Mouse (Mus musculus): ENCODE measurements around the gene Aox2. TPM values are rescaled to one million over a fixed set of nuclear protein-coding genes. Genes with fewer than 3 reads are reported as not detected.

Gene Aox2
- polyA plus RNA-seq, 1 experiment: 0.03 TPM

DNA sequence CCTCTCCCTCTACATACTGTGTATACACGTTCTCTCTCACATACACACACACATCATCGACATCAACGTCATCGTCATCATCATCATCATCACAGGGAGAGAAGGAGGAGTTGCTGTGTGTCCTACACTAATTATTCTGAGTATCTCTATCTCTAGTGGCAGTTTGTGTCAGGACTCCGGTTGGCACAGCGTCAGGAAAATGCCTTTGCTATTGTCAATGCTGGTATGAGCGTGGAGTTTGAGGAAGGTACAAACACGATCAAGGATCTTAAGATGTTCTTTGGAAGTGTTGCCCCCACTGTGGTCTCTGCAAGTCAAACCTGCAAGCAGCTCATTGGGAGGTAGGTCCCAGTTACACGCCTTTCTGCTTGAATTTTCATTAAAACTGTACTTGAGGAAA, 39.2 kb upstream of the Aox2 start:
- no peak overlapping the region for H3K27ac ChIP-seq (ENCODE audit: insufficient read depth, low read depth, low read length)
- H3K4me3 ChIP-seq (ENCODE audit: insufficient read depth, low read depth, low read length): no peak overlapping the region
- H3K36me3 ChIP-seq (ENCODE audit: control insufficient read depth, insufficient read depth, low read length): no peaks in the 10 kb centered on the region
- TF ChIP-seq POLR2A (IDR thresholded peaks at IDR 0.05; ENCODE audit: low read depth, low read length): no peak
- TF ChIP-seq CTCF (conservative IDR thresholded peaks at IDR 0.05; ENCODE audit: insufficient read depth, insufficient read length, low read depth, low read length): no peak
- no peaks in the 10 kb centered on the region for H3K4me1 ChIP-seq (ENCODE audit: control insufficient read depth, insufficient read depth, low read length)
- no peak for DNase-seq
- 94% methylated on average over 9 of the region's 9 CpGs for WGBS
- H3K27me3 ChIP-seq (replicated peaks; ENCODE audit: control insufficient read depth, insufficient read depth, low read length): no peaks in the 10 kb centered on the region

- Histone ChIP-seq H3K27ac (ENCODE audit: insufficient read depth, low read depth, low read length) (no peak overlapping the region), H3K36me3 (ENCODE audit: control insufficient read depth, insufficient read depth, low read length) (no peaks in the 10 kb centered on the region), H3K4me1 (ENCODE audit: control insufficient read depth, insufficient read depth, low read length) (no peaks in the 10 kb centered on the region), H3K4me3 (ENCODE audit: insufficient read depth, low read depth, low read length) (no peak overlapping the region), H3K27me3 (replicated peaks; ENCODE audit: control insufficient read depth, insufficient read depth, low read length) (no peaks in the 10 kb centered on the region)
- 55% methylated on average over 6 of the region's 6 CpGs for WGBS
- TF ChIP-seq POLR2A (IDR thresholded peaks at IDR 0.05; ENCODE audit: low read depth, low read length) (no peak), CTCF (conservative IDR thresholded peaks at IDR 0.05; ENCODE audit: insufficient read depth, insufficient read length, low read depth, low read length) (0 out of 2 replicates have a peak, but pooled peaks have one; percentile 13)
- DNase-seq: no peak
Observed at GRCm38 (mm10) chr1:58240347-58240746, 37.8 kb upstream of the Aox2 start.

- H3K4me3 ChIP-seq (ENCODE audit: insufficient read depth, low read depth, low read length): no peak overlapping the region
- no peaks in the 10 kb centered on the region for H3K36me3 ChIP-seq (ENCODE audit: control insufficient read depth, insufficient read depth, low read length)
- DNase-seq: no peak
- WGBS: 71% methylated on average over 3 of the region's 3 CpGs
- H3K27me3 ChIP-seq (replicated peaks; ENCODE audit: control insufficient read depth, insufficient read depth, low read length): no peaks in the 10 kb centered on the region
- TF ChIP-seq POLR2A (IDR thresholded peaks at IDR 0.05; ENCODE audit: low read depth, low read length): no peak
- TF ChIP-seq CTCF (conservative IDR thresholded peaks at IDR 0.05; ENCODE audit: insufficient read depth, insufficient read length, low read depth, low read length): no peak
- no peaks in the 10 kb centered on the region for H3K4me1 ChIP-seq (ENCODE audit: control insufficient read depth, insufficient read depth, low read length)
- H3K27ac ChIP-seq (ENCODE audit: insufficient read depth, low read depth, low read length): no peak overlapping the region
Observed at GRCm38 (mm10) chr1:58244487-58244886, 33.6 kb upstream of the Aox2 start.

GRCm38 (mm10) chr1:58248518-58248917, 29.6 kb upstream of the Aox2 start:
- H3K4me3 ChIP-seq (ENCODE audit: insufficient read depth, low read depth, low read length): no peak overlapping the region
- H3K36me3 ChIP-seq (ENCODE audit: control insufficient read depth, insufficient read depth, low read length): no peaks in the 10 kb centered on the region
- WGBS: 69% methylated on average over 1 of the region's 1 CpGs
- TF ChIP-seq POLR2A (IDR thresholded peaks at IDR 0.05; ENCODE audit: low read depth, low read length) (no peak), CTCF (conservative IDR thresholded peaks at IDR 0.05; ENCODE audit: insufficient read depth, insufficient read length, low read depth, low read length) (no peak)
- no peaks in the 10 kb centered on the region for H3K4me1 ChIP-seq (ENCODE audit: control insufficient read depth, insufficient read depth, low read length)
- no peaks in the 10 kb centered on the region for H3K27me3 ChIP-seq (replicated peaks; ENCODE audit: control insufficient read depth, insufficient read depth, low read length)
- DNase-seq: no peak
- no peak overlapping the region for H3K27ac ChIP-seq (ENCODE audit: insufficient read depth, low read depth, low read length)

DNA sequence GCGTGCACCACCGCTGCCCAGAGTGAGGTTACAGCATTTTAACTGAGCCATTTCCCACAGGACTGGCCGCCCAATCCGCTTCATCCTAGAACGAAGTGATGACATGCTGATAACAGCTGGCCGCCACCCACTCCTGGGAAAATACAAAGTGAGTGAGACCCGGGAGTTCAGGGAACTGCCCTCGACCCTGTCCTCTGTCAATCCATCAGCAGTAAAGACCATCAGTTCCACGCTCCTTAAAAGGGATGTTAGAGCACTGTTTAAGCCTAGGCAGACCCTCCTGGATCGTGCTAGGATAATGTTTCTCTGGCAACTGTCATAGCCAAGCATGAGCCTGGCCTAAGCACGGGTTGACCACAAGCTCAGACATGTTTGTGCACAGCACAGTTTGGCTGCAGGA, 24.7 kb upstream of the Aox2 start:
- Histone ChIP-seq H3K4me1 (ENCODE audit: control insufficient read depth, insufficient read depth, low read length) (no peaks in the 10 kb centered on the region), H3K27me3 (replicated peaks; ENCODE audit: control insufficient read depth, insufficient read depth, low read length) (no peaks in the 10 kb centered on the region), H3K36me3 (ENCODE audit: control insufficient read depth, insufficient read depth, low read length) (no peaks in the 10 kb centered on the region), H3K4me3 (ENCODE audit: insufficient read depth, low read depth, low read length) (no peak overlapping the region), H3K27ac (ENCODE audit: insufficient read depth, low read depth, low read length) (no peak overlapping the region)
- TF ChIP-seq CTCF (conservative IDR thresholded peaks at IDR 0.05; ENCODE audit: insufficient read depth, insufficient read length, low read depth, low read length) (no peak), POLR2A (IDR thresholded peaks at IDR 0.05; ENCODE audit: low read depth, low read length) (no peak)
- WGBS: 63% methylated on average over 11 of the region's 11 CpGs
- DNase-seq: no peak

DNA sequence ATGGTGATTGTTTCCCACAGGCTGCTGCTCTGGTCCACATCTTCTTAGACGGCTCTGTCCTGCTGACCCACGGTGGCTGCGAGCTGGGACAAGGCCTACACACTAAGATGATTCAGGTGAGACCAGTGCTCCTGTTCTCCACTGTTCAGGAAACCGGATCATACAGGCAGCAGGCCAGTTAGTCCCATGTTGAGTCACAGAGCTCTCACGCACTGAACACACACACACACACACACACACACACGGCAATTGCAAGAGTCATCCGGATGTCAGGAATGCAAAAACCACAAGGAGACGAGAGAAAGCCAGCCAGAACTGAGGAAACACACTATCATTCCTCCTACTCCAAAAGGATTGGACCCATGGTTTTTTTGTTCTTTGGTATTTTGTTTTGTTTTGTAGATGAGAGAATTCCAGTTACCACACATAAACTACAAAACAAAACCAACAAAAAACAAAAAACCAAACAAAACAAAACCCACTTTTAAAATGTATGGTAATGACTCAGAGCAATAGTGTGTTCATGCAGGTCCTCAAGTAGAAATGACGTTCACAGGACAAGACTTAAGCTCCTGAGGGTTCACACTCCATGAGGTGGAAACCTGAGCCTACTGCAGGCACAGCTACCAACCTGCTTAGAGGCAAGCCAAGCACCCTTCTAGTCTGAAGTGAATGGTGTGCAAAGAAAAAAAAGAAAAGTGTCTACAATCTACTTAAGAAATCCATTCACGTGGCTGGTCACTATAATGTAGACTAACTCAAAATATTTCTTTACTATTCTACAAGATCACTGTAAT, 20.7 kb upstream of the Aox2 start:
- DNase-seq: no peak
- no peak for TF ChIP-seq CTCF (conservative IDR thresholded peaks at IDR 0.05; ENCODE audit: insufficient read depth, insufficient read length, low read depth, low read length)
- TF ChIP-seq POLR2A (IDR thresholded peaks at IDR 0.05; ENCODE audit: low read depth, low read length): no peak
- H3K27me3 ChIP-seq (replicated peaks; ENCODE audit: control insufficient read depth, insufficient read depth, low read length): no peaks in the 10 kb centered on the region
- 75% methylated on average over 10 of the region's 10 CpGs for WGBS
- H3K4me1 ChIP-seq (ENCODE audit: control insufficient read depth, insufficient read depth, low read length): no peaks in the 10 kb centered on the region
- H3K27ac ChIP-seq (ENCODE audit: insufficient read depth, low read depth, low read length): no peak overlapping the region
- H3K36me3 ChIP-seq (ENCODE audit: control insufficient read depth, insufficient read depth, low read length): no peaks in the 10 kb centered on the region
- H3K4me3 ChIP-seq (ENCODE audit: insufficient read depth, low read depth, low read length): no peak overlapping the region

GRCm38 (mm10) chr1:58260311-58260710, 17.8 kb upstream of the Aox2 start:
- Histone ChIP-seq H3K4me3 (ENCODE audit: insufficient read depth, low read depth, low read length) (no peak overlapping the region), H3K4me1 (ENCODE audit: control insufficient read depth, insufficient read depth, low read length) (no peaks in the 10 kb centered on the region), H3K27me3 (replicated peaks; ENCODE audit: control insufficient read depth, insufficient read depth, low read length) (no peaks in the 10 kb centered on the region), H3K36me3 (ENCODE audit: control insufficient read depth, insufficient read depth, low read length) (no peaks in the 10 kb centered on the region), H3K27ac (ENCODE audit: insufficient read depth, low read depth, low read length) (no peak overlapping the region)
- DNase-seq: no peak
- TF ChIP-seq CTCF (conservative IDR thresholded peaks at IDR 0.05; ENCODE audit: insufficient read depth, insufficient read length, low read depth, low read length) (no peak), POLR2A (IDR thresholded peaks at IDR 0.05; ENCODE audit: low read depth, low read length) (no peak)
- 43% methylated on average over 3 of the region's 3 CpGs for WGBS

Data from kidney, adult 2 months (tissue).